Mouse (Mus musculus) liver, embryonic 14.5 days (tissue): ENCODE measurements around the gene Atp6ap1l. TPM values are rescaled to one million over a fixed set of nuclear protein-coding genes. Genes with fewer than 3 reads are reported as not detected.
"Not testable (repeated sequence)": the region's sequence is repeated elsewhere in the genome, so short reads cannot be mapped to it uniquely, and the experiment has no call there.

Experiments used
- ATAC-seq: fragments of 200-750 bp; cut with Nextera tagmentation; 2 replicates; pipeline ENCODE4 v1.8.0; 2017; ENCODE audit warnings: moderate number of reproducible peaks, mild to moderate bottlenecking, moderate library complexity; ENCODE audit not compliant: insufficient read depth
- DNase-seq, 3 experiments: peaks; one replicate each; pipeline ENCODE4 v3.0.0-alpha.2; 2012 to 2013; ENCODE audit warnings: low read depth in 3 of 3, low spot score in 3 of 3
- H3K27ac ChIP-seq: fragments of 300-500 bp; sonication (generic); 2 replicates; pipeline ENCODE4 v1.5.1; 2014; ENCODE audit warnings: moderate library complexity, mild to moderate bottlenecking, control low read depth, inconsistent platforms
- H3K27me3 ChIP-seq: fragments of 300-500 bp; sonication (generic); 2 replicates; pipeline ENCODE4 v1.6.1; 2014; ENCODE audit warnings: mild to moderate bottlenecking, low read length, moderate library complexity; ENCODE audit not compliant: control insufficient read depth, insufficient read depth
- H3K36me3 ChIP-seq: fragments of 300-500 bp; sonication (generic); replicated peaks from 2 replicates; pipeline ENCODE4 v1.6.1; 2014; ENCODE audit warnings: low read depth; ENCODE audit not compliant: control insufficient read depth, insufficient read depth
- H3K4me1 ChIP-seq, 2 experiments: fragments of 200-500 bp in 1 of 2; fragments of 300-500 bp in 1 of 2; sonication (generic) in 1 of 2; replicated peaks; 2 replicates each; pipeline ENCODE4 v1.6.1; 2012 to 2014; ENCODE audit warnings: antibody characterized with exemption in 1 of 2, inconsistent platforms in 1 of 2, low read length in 1 of 2; ENCODE audit not compliant: control insufficient read depth in 2 of 2, insufficient read depth in 2 of 2
- H3K4me2 ChIP-seq: fragments of 300-500 bp; sonication (generic); 2 replicates; pipeline ENCODE4 v1.6.1; 2014; ENCODE audit warnings: low read depth, mild to moderate bottlenecking, control low read depth, moderate library complexity
- H3K4me3 ChIP-seq, 2 experiments: fragments of 200-500 bp in 1 of 2; fragments of 300-500 bp in 1 of 2; sonication (generic) in 1 of 2; 2 replicates each; pipeline ENCODE4 v1.5.1; 2012 to 2014; ENCODE audit warnings: low read depth in 2 of 2, low read length in 2 of 2, mild to moderate bottlenecking in 2 of 2, control low read depth in 1 of 2, inconsistent platforms in 1 of 2, moderate library complexity in 1 of 2; ENCODE audit not compliant: insufficient read depth in 1 of 2
- H3K9ac ChIP-seq: fragments of 300-500 bp; sonication (generic); replicated peaks from 2 replicates; pipeline ENCODE4 v1.6.1; 2014; ENCODE audit warnings: mild to moderate bottlenecking, control low read depth, moderate library complexity
- H3K9me3 ChIP-seq: fragments of 300-500 bp; sonication (generic); 2 replicates; pipeline ENCODE4 v1.6.1; 2016; ENCODE audit warnings: low read length, mixed read lengths; ENCODE audit not compliant: control insufficient read depth
- CTCF ChIP-seq: IDR thresholded peaks from 2 replicates; pipeline ENCODE4 v1.5.1; 2016; ENCODE audit warnings: antibody characterized with exemption, low read depth, control low read depth
- EP300 ChIP-seq: IDR thresholded peaks from 2 replicates; pipeline ENCODE4 v1.6.1; 2016; ENCODE audit warnings: antibody characterized with exemption, low read depth
- WGBS: fragments of 180-500 bp; shearing (Covaris S2); extraction: QIAGEN DNeasy Blood & Tissue Kit; methylation state at CpG from one replicate; pipeline ENCODE4 v1.1.7; 2014; ENCODE audit not compliant: insufficient replicate concordance; 5-methylcytosine and 5-hydroxymethylcytosine counted together
- polyA plus RNA-seq, 2 experiments: library from polyadenylated mRNA; depleted of rRNA in 1 of 2; stranded (reverse) in 1 of 2; unstranded in 1 of 2; fragments of >200 nt; fragmentation: Nextera tagmentation in 1 of 2; extraction: Ambion mirVana in 1 of 2; gene quantifications; 2 replicates each; pipeline versions ENCODE4 v1.2.1 to v1.2.3; 2012 to 2014

Atp6ap1l gene
- polyA plus RNA-seq, 2 experiments, result not detected

DNA sequence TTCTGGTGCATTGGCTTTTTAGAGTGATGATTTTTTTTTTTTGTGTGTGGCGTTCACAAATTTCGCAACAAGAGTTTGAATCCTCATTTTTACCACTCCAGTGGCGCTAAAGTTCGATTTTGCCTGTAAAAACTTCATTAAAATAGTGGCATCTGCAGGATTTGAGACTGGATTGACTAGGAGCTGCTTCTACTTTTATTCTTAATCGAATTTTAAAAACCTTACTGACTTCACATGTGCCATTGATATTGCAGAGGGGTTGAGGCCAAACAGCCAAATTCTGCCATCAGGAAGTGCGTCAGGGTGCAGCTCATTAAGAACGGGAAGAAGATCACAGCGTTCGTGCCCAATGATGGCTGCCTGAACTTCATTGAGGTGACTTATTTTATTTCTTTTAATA, 18.9 kb upstream of the Atp6ap1l start:
- TF ChIP-seq CTCF, result no peak
- no peak for TF ChIP-seq EP300
- ATAC-seq (no peak), DNase-seq (no peak)
- peak overlapping the region; percentile 80 for H3K4me2 ChIP-seq
- H3K27me3 ChIP-seq, result no peaks in the 10 kb centered on the region
- peak overlapping the region; percentile 87 for H3K9ac ChIP-seq
- peak overlapping the region; percentile 49 for H3K27ac ChIP-seq
- H3K4me3 ChIP-seq, result peak overlapping the region; percentile 91 to 95
- H3K9me3 ChIP-seq, result no peaks in the 10 kb centered on the region
- H3K36me3 ChIP-seq, result peaks cover 18% of the 10 kb centered on the region
- 14% methylated on average over 9 of the region's 9 CpGs for WGBS
- peaks cover 0 to 9% of the 10 kb centered on the region in 2 experiments; a peak in 3 of 4 replicates for H3K4me1 ChIP-seq

DNA sequence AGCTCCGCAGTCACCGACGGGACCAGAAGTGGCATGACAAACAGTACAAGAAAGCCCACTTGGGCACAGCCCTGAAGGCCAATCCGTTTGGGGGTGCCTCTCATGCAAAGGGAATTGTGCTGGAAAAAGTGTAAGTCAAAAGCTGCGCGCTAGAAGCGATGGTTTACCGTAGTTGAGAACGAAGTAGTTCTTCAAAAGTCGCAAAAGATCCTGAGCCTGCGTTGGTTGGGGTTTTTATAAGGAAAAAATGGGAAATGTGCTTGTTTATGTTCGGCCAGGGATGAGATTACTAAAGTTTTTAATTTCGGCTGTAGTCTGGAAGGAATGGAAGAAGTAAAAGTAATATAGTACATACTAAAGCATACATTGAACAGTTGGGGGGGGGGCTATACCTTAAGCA, 18.5 kb upstream of the Atp6ap1l start:
- H3K36me3 ChIP-seq, result peaks cover 18% of the 10 kb centered on the region
- 0% methylated on average over 13 of the region's 13 CpGs for WGBS
- DNase-seq, H3K9me3 ChIP-seq, H3K27me3 ChIP-seq, H3K4me1 ChIP-seq, ATAC-seq: not testable (repeated sequence)
- H3K27ac ChIP-seq, result peak overlapping the region; percentile 49
- peak overlapping the region; percentile 87 for H3K9ac ChIP-seq
- peak overlapping the region; percentile 91 to 95 for H3K4me3 ChIP-seq
- peak overlapping the region; percentile 80 for H3K4me2 ChIP-seq

DNA sequence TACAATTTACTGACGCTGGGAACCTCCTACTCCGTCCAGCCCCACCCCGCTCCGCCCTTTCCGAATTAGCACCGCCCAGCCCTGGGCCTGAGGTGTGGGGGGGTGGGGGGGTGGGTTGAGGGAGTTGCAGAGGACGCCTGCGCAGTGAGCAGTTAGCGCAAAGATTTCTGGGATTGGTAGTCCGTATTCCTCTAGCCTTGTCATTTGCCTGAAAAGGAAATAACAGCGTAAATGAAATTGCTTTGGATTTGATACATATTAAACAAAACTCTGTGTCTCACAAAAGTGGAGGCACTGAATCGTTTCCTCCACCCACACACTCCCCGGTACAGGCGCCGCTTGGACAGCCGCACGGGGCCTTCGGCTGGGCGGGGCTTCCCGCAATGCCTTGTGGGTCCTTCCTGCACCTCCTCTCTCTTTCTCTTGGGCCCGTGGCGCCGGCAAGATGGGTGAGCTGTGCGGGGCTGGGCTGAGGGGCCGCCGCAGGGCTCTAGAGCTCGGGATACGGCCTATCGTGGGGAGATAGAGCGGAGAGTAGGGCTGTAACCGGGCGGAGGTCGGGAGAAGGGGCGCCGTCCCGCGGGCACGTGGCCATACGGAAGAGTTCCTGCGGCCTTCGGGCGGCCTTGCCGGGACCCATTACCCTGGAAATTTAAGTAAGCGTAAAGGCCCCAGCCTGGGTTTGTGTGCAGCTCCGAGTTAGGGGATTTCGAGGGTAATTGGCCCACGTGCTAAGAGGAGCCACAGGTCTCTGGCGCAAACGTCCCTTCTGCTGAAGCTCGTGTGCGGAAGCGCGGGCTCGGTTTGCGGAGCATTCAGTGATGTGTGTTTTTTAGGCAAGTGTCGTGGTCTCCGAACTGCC, 17.8 kb upstream of the Atp6ap1l start, which contains the start of gene Rps23:
TSS of gene Rps23 (plus strand) at position 208 of the 862 bp plus-strand sequence.
- Histone ChIP-seq H3K9ac (peak within 1 kb of the TSS; percentile 87), H3K4me3 (peak within 1 kb of the TSS; percentile 91 to 95), H3K36me3 (peaks cover 18% of the 10 kb centered on the region), H3K4me2 (peak within 1 kb of the TSS; percentile 80), H3K9me3 (no peaks in the 10 kb centered on the region), H3K4me1 (peaks cover 0 to 9% of the 10 kb centered on the region in 2 experiments; a peak in 3 of 4 replicates), H3K27me3 (no peaks in the 10 kb centered on the region), H3K27ac (peak within 1 kb of the TSS; percentile 49)
- DNase-seq (peak; percentile 83 to 87 (median 87)), ATAC-seq (peak; percentile 97)
- no peak for TF ChIP-seq CTCF
- peak; percentile 72; the same call in 1 of the 2 replicates for TF ChIP-seq EP300
- WGBS, result under 1% methylated on average over 57 of the region's 57 CpGs

DNA sequence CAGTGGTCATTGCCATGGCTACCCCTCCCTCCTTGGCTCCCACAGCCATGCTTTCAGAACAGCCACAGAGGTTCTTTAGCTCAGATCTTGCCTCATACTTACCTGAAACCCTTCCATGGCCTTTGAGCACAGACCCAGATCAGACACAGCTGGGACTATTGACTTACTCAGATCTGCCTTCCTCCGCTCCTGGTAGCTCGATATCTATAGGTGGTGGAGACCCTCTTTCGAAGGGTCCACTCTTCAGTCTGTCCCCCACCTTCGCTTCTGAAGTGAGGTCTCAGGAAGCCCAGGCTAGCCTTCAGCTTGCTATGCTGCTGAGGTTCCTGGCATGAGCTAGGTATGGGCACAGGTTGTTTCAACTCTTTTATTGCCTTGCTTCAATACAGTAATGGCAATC, 9.6 kb upstream of the Atp6ap1l start:
- Histone ChIP-seq H3K9me3 (no peaks in the 10 kb centered on the region), H3K4me3 (no peak overlapping the region), H3K36me3 (no peaks in the 10 kb centered on the region), H3K27me3 (no peaks in the 10 kb centered on the region), H3K4me1 (no peaks in the 10 kb centered on the region), H3K27ac (no peak overlapping the region), H3K9ac (no peak overlapping the region), H3K4me2 (no peak overlapping the region)
- ATAC-seq (no peak), DNase-seq (no peak)
- TF ChIP-seq EP300 (no peak), CTCF (no peak)
- WGBS, result 72% methylated on average over 4 of the region's 4 CpGs

DNA sequence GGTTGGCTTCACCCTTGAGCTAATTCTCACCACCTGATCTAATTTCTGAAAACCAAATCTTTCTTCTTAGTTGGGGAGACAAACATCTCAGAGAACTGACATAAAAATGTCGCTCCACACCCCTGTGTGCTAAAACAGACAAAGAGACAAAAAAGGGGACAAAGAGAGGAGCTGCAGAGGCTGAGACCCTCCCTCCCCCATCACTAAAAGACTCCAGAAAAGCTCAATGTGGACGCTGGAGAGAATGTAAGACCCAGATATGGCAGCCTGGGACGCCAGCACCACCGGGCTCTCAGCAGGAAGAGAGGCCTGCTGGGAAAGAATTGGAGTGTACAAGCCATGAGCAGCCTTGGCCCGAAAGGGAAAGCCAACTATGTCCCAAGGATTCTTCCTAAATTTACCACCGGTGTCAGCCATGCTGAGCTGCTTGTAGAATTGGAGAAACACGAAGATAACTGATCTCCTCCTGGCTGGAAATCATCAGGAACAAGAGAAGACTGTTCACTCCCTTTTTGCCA, 8.6 kb upstream of the Atp6ap1l start:
- no peak for TF ChIP-seq EP300
- no peak for TF ChIP-seq CTCF
- Histone ChIP-seq H3K4me3 (no peak overlapping the region), H3K27me3 (no peaks in the 10 kb centered on the region), H3K9me3 (no peaks in the 10 kb centered on the region), H3K27ac (no peak overlapping the region), H3K4me1 (no peaks in the 10 kb centered on the region), H3K9ac (no peak overlapping the region), H3K36me3 (no peaks in the 10 kb centered on the region), H3K4me2 (no peak overlapping the region)
- DNase-seq, result no peak
- ATAC-seq, result no peak
- WGBS, result 47% methylated on average over 7 of the region's 7 CpGs
